Comparison of ENCODE assay signal across 7 mouse cellular contexts in the genomic region with DNA sequence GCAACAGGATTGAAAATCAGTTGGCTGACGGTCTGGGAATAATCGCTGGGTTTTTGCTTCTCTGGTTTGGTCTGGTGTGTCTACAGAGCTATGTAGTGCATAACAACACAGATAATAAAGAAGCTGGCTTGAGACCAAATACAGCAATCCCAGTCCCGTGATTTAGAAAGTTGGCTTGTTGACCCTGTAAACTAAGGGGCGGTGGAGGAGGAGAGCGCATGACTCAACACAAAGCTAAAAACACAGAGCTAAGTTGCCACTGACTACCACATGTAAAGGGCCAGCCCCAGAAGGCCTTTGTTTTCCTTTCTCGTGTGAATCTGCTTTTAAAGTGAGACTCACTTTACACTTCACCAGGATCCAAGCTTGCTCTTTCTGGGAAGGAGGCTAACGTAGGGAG. TPM values are rescaled to one million over a fixed set of nuclear protein-coding genes. Genes with fewer than 3 reads are reported as not detected.
DNase-seq lines count a peak whose midpoint lies in the region.

No protein-coding gene starts in this region.

- H3K36me3 ChIP-seq in macrophage (ENCODE audit: inconsistent target): no peaks in the 10 kb centered on the region

- peak; percentile 58 for DNase-seq in urinary bladder, postnatal 14 days (ENCODE audit: low spot score)
- no peak for DNase-seq in urinary bladder, postnatal 10 days (ENCODE audit: low spot score)
- peak; percentile 45 for DNase-seq in gastrocnemius, postnatal 25 days
- peak; percentile 61 to 87 for DNase-seq in kidney, adult 8-10 months
- DNase-seq in cerebellum, adult 18-20 months: no peak
- no peak for DNase-seq in cerebellum, adult 11-12 months

- peaks cover 23% of the 10 kb centered on the region for H3K79me2 ChIP-seq in macrophage (ENCODE audit: inconsistent target)

- peak overlapping the region; percentile 65 for H3K27ac ChIP-seq in macrophage

- 48% methylated on average over 7 of the region's 7 CpGs for WGBS in macrophage (ENCODE audit: missing documents)

- H3K4me3 ChIP-seq in macrophage (ENCODE audit: inconsistent target): no peak overlapping the region

RNA-seq across cellular contexts. Expression of a gene that starts 3.5 kb away (rescaled TPM):
- total RNA-seq in gastrocnemius, postnatal 25 days (2021): 100 to 1,000 TPM; 244 to 301 TPM
- 100 to 1,000 TPM in 25 of 26 experiments, 10 to 100 TPM in 1; 99.9 to 715 (median 297) TPM for total RNA-seq in macrophage (2018; cell fraction: chromatin; rRNA removed)
- 1,000 to 10,000 TPM; 2,781 to 4,191 (median 3,475) TPM for total RNA-seq in macrophage (2018; cell fraction: cytosol; rRNA removed)
- total RNA-seq in macrophage (2018; cell fraction: nucleus; rRNA removed): 1,000 to 10,000 TPM in 24 of 26 experiments, 100 to 1,000 TPM in 2; 559 to 2,630 (median 1,649) TPM
- polyA plus RNA-seq in macrophage (2018): 3,192 to 6,999 TPM (median 6,128 TPM) in 3 replicates

Comparison
In these comparisons a context has a peak if more than half of its experiments do, and no peak if none do; other contexts are left out.
1. DNase-seq: peak in urinary bladder, postnatal 14 days (single experiment), gastrocnemius, postnatal 25 days (single experiment) and kidney, adult 8-10 months (2 of 2); none in urinary bladder, postnatal 10 days (single experiment), cerebellum, adult 18-20 months (0 of 2) and cerebellum, adult 11-12 months (single experiment).